Mouse (Mus musculus): ENCODE measurements around the gene Gabbr2.

DNA sequence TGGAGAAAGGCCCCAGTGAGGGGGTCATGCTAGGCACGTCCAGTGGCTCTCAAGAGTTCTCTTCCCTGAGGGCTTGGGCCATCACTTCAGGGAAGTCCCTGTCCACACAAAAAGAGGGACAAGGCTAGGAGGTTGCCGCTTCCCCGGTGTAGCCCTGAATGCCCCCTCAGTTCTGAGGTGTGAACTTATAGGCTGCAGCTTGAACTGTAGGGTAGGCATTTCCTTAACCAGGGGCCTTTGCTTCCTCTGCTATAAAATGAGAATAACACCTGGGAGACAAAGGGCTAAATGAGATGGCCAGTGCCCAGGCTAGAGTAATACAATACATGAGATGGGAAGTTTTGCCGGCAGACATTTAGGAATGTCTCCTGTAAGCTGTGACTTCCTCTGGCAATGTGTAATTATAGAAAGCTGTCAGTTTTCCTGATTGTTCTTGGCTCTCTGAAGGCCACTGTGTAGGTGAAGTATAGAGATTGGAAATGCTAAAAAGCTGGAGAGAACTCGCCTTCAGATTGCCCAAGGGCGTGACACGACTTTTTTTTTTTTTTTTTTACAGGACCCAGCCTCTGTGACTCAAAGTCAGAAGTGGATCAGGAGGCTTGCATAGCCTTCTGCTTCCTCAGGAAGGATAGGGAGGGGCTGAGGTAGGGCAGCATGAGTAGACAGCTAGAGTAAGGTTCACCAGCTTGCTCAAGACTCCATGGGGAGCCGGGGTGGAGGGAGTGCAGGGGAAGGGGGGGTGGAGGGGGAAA lies 348.6 kb downstream of the Gabbr2 start:
- TF ChIP-seq TAL1 (IDR thresholded peaks at IDR 0.05; ENCODE audit: low read length) (no peak), GATA1 (IDR thresholded peaks at IDR 0.05; ENCODE audit: low read length) (no peak)

All from erythroblast, embryonic 14.5 days (primary cell).